Mouse (Mus musculus) mature B cell (primary cell): ENCODE measurements at regions not wholly inside any gene's neighbourhood (a gene's known extent, or its start where the extent isn't known, plus 50 kb on each side); places are given as distances from the start of the nearest gene placed in this dataset.

Source experiments
- in situ Hi-C: fragments of 300-500 bp; cut with MboI; formaldehyde crosslinking; loops from 2 replicates; pipeline ENCODE4 v1.14.3; 2019

GRCm38 (mm10) chrX:96019556-96019955 lies 62.8 kb upstream of the Las1l start:
- in situ Hi-C loops = loop anchor here (10.0 to 25.0 kb wide), 2 partner anchors 145 to 318 kb away; no protein-coding TSS in a partner anchor

GRCm38 (mm10) chrX:96020407-96020806 lies 63.6 kb upstream of the Las1l start:
- in situ Hi-C loops = loop anchor here (25.0 kb wide), 1 partner anchor 317 kb away; no protein-coding TSS in a partner anchor

GRCm38 (mm10) chrX:96025374-96025773 lies 68.6 kb upstream of the Las1l start:
- in situ Hi-C loops = no loop called here

GRCm38 (mm10) chrX:96025876-96026275 lies 69.1 kb upstream of the Las1l start:
- in situ Hi-C loops = no loop called here

GRCm38 (mm10) chrX:96031591-96031990 lies 64.3 kb upstream of the Msn start:
- in situ Hi-C loops = no loop called here

- in situ Hi-C loops = no loop called here
Observed at GRCm38 (mm10) chrX:96035307-96035706, 60.5 kb upstream of the Msn start.

GRCm38 (mm10) chrX:96042193-96042592 lies 53.6 kb upstream of the Msn start:
- in situ Hi-C loops = no loop called here
